Mouse (Mus musculus) B cell, adult 67 days (primary cell): ENCODE measurements around the gene Hapln1. TPM values are rescaled to one million over a fixed set of nuclear protein-coding genes. Genes with fewer than 3 reads are reported as not detected.

Experiments
- total RNA-seq, 2 experiments: library from RNA; stranded (reverse); gene quantifications; 4 replicates each; pipeline ENCODE4 v1.2.4; 2023

Hapln1 gene
- not detected for total RNA-seq

GRCm38 (mm10) chr13:89539205-89539886, at the start of gene Hapln1:
TSS of gene Hapln1 (plus strand) at chr13:89539796.

Other genes starting within 250 kb of the Hapln1 start
- gene Vcan, start 202.7 kb downstream of the Hapln1 start, total RNA-seq = not detected